Mouse (Mus musculus) MEL (cell line): ENCODE data around the gene Ube2e1. TPM values are rescaled to one million over a fixed set of nuclear protein-coding genes. Genes with fewer than 3 reads are reported as not detected.

Source experiments
- DNase-seq: peaks from one replicate; pipeline ENCODE4 v3.0.0; 2011; ENCODE audit warnings: low read depth, low spot score
- H3K27ac ChIP-seq: 2 replicates; pipeline ENCODE4 v1.5.1; 2012; ENCODE audit warnings: low read depth, mild to moderate bottlenecking, control low read depth, low read length, moderate library complexity; ENCODE audit not compliant: control insufficient read depth
- H3K27me3 ChIP-seq, 2 experiments: fragments of 150-350 bp in 1 of 2; sonication (generic) in 1 of 2; 2 replicates each; pipeline ENCODE4 v1.6.1; 2012; ENCODE audit warnings: low read length in 2 of 2, mild to moderate bottlenecking in 2 of 2, improper control_type of control experiment in 1 of 2, moderate library complexity in 1 of 2; ENCODE audit not compliant: insufficient read depth in 2 of 2, control insufficient read depth in 1 of 2
- H3K36me3 ChIP-seq, 2 experiments: 2 replicates each; pipeline ENCODE4 v1.6.1; 2012 to 2014; ENCODE audit warnings: low read length in 2 of 2, improper control_type of control experiment in 1 of 2, inconsistent platforms in 1 of 2, mild to moderate bottlenecking in 1 of 2; ENCODE audit not compliant: insufficient read depth in 2 of 2, control insufficient read depth in 1 of 2
- H3K4me1 ChIP-seq, 2 experiments: fragments of 150-350 bp in 1 of 2; sonication (generic) in 1 of 2; 2 replicates each; pipeline ENCODE4 v1.6.1; 2012; ENCODE audit warnings: low read length in 2 of 2, improper control_type of control experiment in 1 of 2, mild to moderate bottlenecking in 1 of 2; ENCODE audit not compliant: insufficient read depth in 2 of 2, control insufficient read depth in 1 of 2
- H3K4me3 ChIP-seq, 2 experiments: fragments of 150-350 bp in 1 of 2; sonication (generic) in 1 of 2; 2 replicates each; pipeline ENCODE4 v1.5.1; 2012; ENCODE audit warnings: low read depth in 2 of 2, low read length in 2 of 2, mild to moderate bottlenecking in 2 of 2, moderate library complexity in 2 of 2, control low read depth in 1 of 2, improper control_type of control experiment in 1 of 2; ENCODE audit not compliant: control insufficient read depth in 1 of 2, insufficient read depth in 1 of 2
- H3K79me2 ChIP-seq: 2 replicates; pipeline ENCODE4 v1.6.1; 2012; ENCODE audit warnings: mild to moderate bottlenecking, low read length, moderate library complexity; ENCODE audit not compliant: control insufficient read depth, poor library complexity, insufficient read depth
- H3K9ac ChIP-seq: 2 replicates; pipeline ENCODE4 v1.6.1; 2012; ENCODE audit warnings: low read depth, mild to moderate bottlenecking, control low read depth, low read length, moderate library complexity; ENCODE audit not compliant: control insufficient read depth, poor library complexity, severe bottlenecking
- H3K9me3 ChIP-seq: fragments of 150-350 bp; sonication (generic); replicated peaks from 2 replicates; pipeline ENCODE4 v1.6.1; 2012; ENCODE audit warnings: mild to moderate bottlenecking, low read length, improper control_type of control experiment, moderate library complexity; ENCODE audit not compliant: insufficient read depth
- BHLHE40 ChIP-seq: IDR thresholded peaks from 2 replicates; pipeline ENCODE4 v1.6.1; 2012; ENCODE audit warnings: low read depth, mild to moderate bottlenecking, inconsistent platforms, low read length, improper control_type of control experiment, borderline replicate concordance
- CHD1 ChIP-seq: IDR thresholded peaks from 2 replicates; pipeline ENCODE4 v1.6.1; 2012; ENCODE audit warnings: low read depth, mild to moderate bottlenecking, inconsistent platforms, low read length, improper control_type of control experiment
- CHD2 ChIP-seq: IDR thresholded peaks from 2 replicates; pipeline ENCODE4 v1.6.1; 2011; ENCODE audit warnings: low read length, improper control_type of control experiment
- CTCF ChIP-seq, 3 experiments: IDR thresholded peaks in 2 of 3; conservative IDR thresholded peaks in 1 of 3; 2 replicates each; pipeline ENCODE4 v1.5.1; 2011 to 2012; ENCODE audit warnings: low read length in 3 of 3, low read depth in 2 of 3, mild to moderate bottlenecking in 2 of 3, improper control_type of control experiment in 1 of 3, inconsistent platforms in 1 of 3, mixed read lengths in 1 of 3, moderate library complexity in 1 of 3; ENCODE audit not compliant: control insufficient read depth in 1 of 3, insufficient read depth in 1 of 3, poor library complexity in 1 of 3, severe bottlenecking in 1 of 3
- ELF1 ChIP-seq: IDR thresholded peaks from 2 replicates; pipeline ENCODE4 v1.6.1; 2014; ENCODE audit warnings: low read depth, mild to moderate bottlenecking, inconsistent platforms, low read length, improper control_type of control experiment, moderate library complexity
- GABPA ChIP-seq: IDR thresholded peaks from 2 replicates; pipeline ENCODE4 v1.6.1; 2012; ENCODE audit warnings: low read depth, mild to moderate bottlenecking, inconsistent platforms, low read length, improper control_type of control experiment, moderate library complexity
- JUND ChIP-seq: IDR thresholded peaks from 2 replicates; pipeline ENCODE4 v1.6.1; 2011; ENCODE audit warnings: low read depth, mild to moderate bottlenecking, improper control_type of control experiment, low read length
- MXI1 ChIP-seq: IDR thresholded peaks from 2 replicates; pipeline ENCODE4 v1.6.1; 2011; ENCODE audit warnings: mild to moderate bottlenecking, low read depth, low read length, improper control_type of control experiment
- MYB ChIP-seq: IDR thresholded peaks from 2 replicates; pipeline ENCODE4 v1.6.1; 2011; ENCODE audit warnings: mild to moderate bottlenecking, low read depth, low read length, improper control_type of control experiment
- RAD21 ChIP-seq: IDR thresholded peaks from 2 replicates; pipeline ENCODE4 v1.6.1; 2011; ENCODE audit warnings: mild to moderate bottlenecking, low read depth, low read length, improper control_type of control experiment
- RCOR1 ChIP-seq: IDR thresholded peaks from 2 replicates; pipeline ENCODE4 v1.6.1; 2012; ENCODE audit warnings: low read depth, mild to moderate bottlenecking, inconsistent platforms, low read length, improper control_type of control experiment
- TBP ChIP-seq: IDR thresholded peaks from 2 replicates; pipeline ENCODE4 v1.8.0; 2011; ENCODE audit warnings: low read depth, low read length, improper control_type of control experiment
- UBTF ChIP-seq: IDR thresholded peaks from 2 replicates; pipeline ENCODE4 v1.6.1; 2012; ENCODE audit warnings: low read depth, mild to moderate bottlenecking, inconsistent platforms, low read length, improper control_type of control experiment, moderate library complexity, borderline replicate concordance; ENCODE audit not compliant: insufficient read depth
- ZKSCAN1 ChIP-seq: IDR thresholded peaks from 2 replicates; pipeline ENCODE4 v1.6.1; 2012; ENCODE audit warnings: low read depth, mild to moderate bottlenecking, inconsistent platforms, low read length, improper control_type of control experiment, moderate library complexity
- polyA plus RNA-seq, 2 experiments: library from polyadenylated mRNA; stranded (reverse) in 1 of 2; unstranded in 1 of 2; fragments of >175 nt in 1 of 2; fragments of >200 nt in 1 of 2; gene quantifications; 2 replicates each; pipeline versions ENCODE4 v1.2.1 to v1.2.4; 2012; ENCODE audit warnings: low replicate concordance in 2 of 2, low read depth in 1 of 2; ENCODE audit not compliant: insufficient read length in 2 of 2, insufficient read depth in 1 of 2, missing spikeins in 1 of 2
- total RNA-seq: library from RNA; depleted of rRNA; stranded (reverse); fragments of 300-350 nt; gene quantifications from 2 replicates; pipeline ENCODE4 v1.2.3, GENCODE M21; 2012

The Ube2e1 gene
- total and polyA plus RNA-seq, 3 experiments, result 43.0 to 246 (median 240) TPM

GRCm38 (mm10) chr14:18274526-18274925 is 57.1 kb downstream of the Ube2e1 start:
- no peaks in the 10 kb centered on the region for H3K27me3 ChIP-seq
- no peak overlapping the region for H3K27ac ChIP-seq
- TF ChIP-seq UBTF, result no peak
- TF ChIP-seq CHD1, result no peak
- TF ChIP-seq RCOR1, result no peak
- no peak for TF ChIP-seq MYB
- no peak for TF ChIP-seq CTCF (IDR thresholded peaks at IDR 0.05 in 2 of 3, conservative IDR thresholded peaks at IDR 0.05 in 1 of 3; ENCODE audit: control insufficient read depth in 1 of 3, insufficient read depth in 1 of 3, low read depth in 2 of 3, low read length in 3 of 3, poor library complexity in 1 of 3, severe bottlenecking in 1 of 3)
- no peak for TF ChIP-seq JUND
- no peak for TF ChIP-seq BHLHE40
- no peak for TF ChIP-seq GABPA
- TF ChIP-seq MXI1, result no peak
- no peak for TF ChIP-seq RAD21
- TF ChIP-seq TBP, result no peak
- no peak for TF ChIP-seq ZKSCAN1
- no peak for TF ChIP-seq CHD2

GRCm38 (mm10) chr14:18271666-18272065 is 60.0 kb downstream of the Ube2e1 start:
- no peaks in the 10 kb centered on the region for H3K9me3 ChIP-seq
- H3K36me3 ChIP-seq, result peaks cover 10 to 16% of the 10 kb centered on the region in 2 experiments
- peaks cover 3 to 7% of the 10 kb centered on the region in 2 experiments; a peak in 2 of 4 replicates for H3K4me1 ChIP-seq
- peak overlapping the region; percentile 92 to 99 for H3K4me3 ChIP-seq
- DNase-seq, result peak; percentile 59
- H3K9ac ChIP-seq, result peak overlapping the region; percentile 98
- no peak overlapping the region for H3K27ac ChIP-seq
- TF ChIP-seq ELF1, result no peak
- TF ChIP-seq CHD2, result no peak
- 0 out of 2 replicates have a peak, but pooled peaks have one; percentile 11 for TF ChIP-seq CHD1
- peaks cover 32% of the 10 kb centered on the region for H3K79me2 ChIP-seq
- no peaks in the 10 kb centered on the region for H3K27me3 ChIP-seq

More at GRCm38 (mm10) chr14:18274526-18274925, 57.1 kb downstream of the Ube2e1 start:
- Histone ChIP-seq H3K4me1 (peaks cover 3 to 4% of the 10 kb centered on the region in 2 experiments; a peak in 1 of 4 replicates), H3K4me3 (no peak overlapping the region), H3K79me2 (peaks cover 25% of the 10 kb centered on the region), H3K9me3 (no peaks in the 10 kb centered on the region), H3K36me3 (peaks cover 2 to 5% of the 10 kb centered on the region in 2 experiments; a peak in 2 of 4 replicates), H3K9ac (no peak overlapping the region)
- DNase-seq, result no peak
